Mouse (Mus musculus): ENCODE measurements at regions not wholly inside any gene's neighbourhood (a gene's known extent, or its start where the extent isn't known, plus 50 kb on each side); places are given as distances from the start of the nearest gene placed in this dataset.
A peak's percentile ranks its signal among the peaks of the same experiment; 100 is the strongest.

GRCm38 (mm10) chr2:167783374-167783773, 93.8 kb upstream of the Tmem189 start:
- H3K4me1 ChIP-seq (replicated peaks): peaks cover 27% of the 10 kb centered on the region
- ATAC-seq: no peak
- H3K9me3 ChIP-seq: no peaks in the 10 kb centered on the region
- H3K27me3 ChIP-seq (replicated peaks): no peaks in the 10 kb centered on the region
- H3K4me3 ChIP-seq (replicated peaks): no peak overlapping the region
- WGBS: 42% methylated on average over 3 of the region's 3 CpGs
- H3K36me3 ChIP-seq: no peaks in the 10 kb centered on the region
- no peak overlapping the region for H3K9ac ChIP-seq
- H3K27ac ChIP-seq: no peak overlapping the region
- no peak overlapping the region for H3K4me2 ChIP-seq (replicated peaks)

- WGBS: 39% methylated on average over 27 of the region's 27 CpGs
- peak; percentile 19; the same call in 1 of the 2 replicates for ATAC-seq
- Histone ChIP-seq H3K27me3 (replicated peaks) (no peaks in the 10 kb centered on the region), H3K4me2 (replicated peaks) (peak overlapping the region; percentile 25), H3K9ac (no peak overlapping the region), H3K36me3 (no peaks in the 10 kb centered on the region), H3K27ac (peak overlapping the region; percentile 19), H3K9me3 (no peaks in the 10 kb centered on the region), H3K4me1 (replicated peaks) (peaks cover 35% of the 10 kb centered on the region), H3K4me3 (replicated peaks) (no peak overlapping the region)
Observed at GRCm38 (mm10) chr2:167782231-167782999, 92.8 kb upstream of the Tmem189 start.

GRCm38 (mm10) chr2:167781496-167781895, 91.9 kb upstream of the Tmem189 start:
- H3K27ac ChIP-seq: peak overlapping the region; percentile 19
- H3K4me1 ChIP-seq (replicated peaks): peaks cover 39% of the 10 kb centered on the region
- no peaks in the 10 kb centered on the region for H3K36me3 ChIP-seq
- no peak overlapping the region for H3K4me3 ChIP-seq (replicated peaks)
- H3K9me3 ChIP-seq: no peaks in the 10 kb centered on the region
- no peaks in the 10 kb centered on the region for H3K27me3 ChIP-seq (replicated peaks)
- no peak for ATAC-seq
- no peak overlapping the region for H3K4me2 ChIP-seq (replicated peaks)
- H3K9ac ChIP-seq: no peak overlapping the region
- WGBS: 61% methylated on average over 13 of the region's 13 CpGs

DNA sequence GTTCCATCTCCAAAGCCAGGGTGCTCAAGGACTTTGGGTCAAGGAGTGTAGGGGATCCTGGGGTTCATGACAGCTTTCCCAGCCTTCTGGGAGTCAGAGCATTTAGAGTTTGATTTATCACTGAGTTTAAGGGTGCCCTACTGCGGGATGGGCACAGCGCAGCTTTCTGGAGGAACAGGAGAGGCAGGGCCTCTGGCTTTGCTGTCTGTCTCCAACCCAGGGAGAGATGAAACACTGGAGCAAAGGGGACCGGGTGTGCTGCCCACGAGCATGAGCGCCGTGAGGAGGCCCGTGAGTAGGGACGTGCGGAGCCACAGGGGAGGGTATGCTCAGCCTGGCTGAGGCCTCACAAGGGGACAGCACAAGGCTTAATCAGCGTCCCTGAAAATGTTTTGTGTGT, 89.1 kb upstream of the Tmem189 start:
- Histone ChIP-seq H3K9me3 (no peaks in the 10 kb centered on the region), H3K36me3 (no peaks in the 10 kb centered on the region), H3K4me3 (replicated peaks) (no peak overlapping the region), H3K4me2 (replicated peaks) (peak overlapping the region; percentile 77), H3K27me3 (replicated peaks) (no peaks in the 10 kb centered on the region), H3K9ac (0 out of 2 replicates have a peak overlapping the region, but pooled peaks have one; percentile 29), H3K4me1 (replicated peaks) (peaks cover 56% of the 10 kb centered on the region), H3K27ac (peak overlapping the region; percentile 96)
- 50% methylated on average over 10 of the region's 10 CpGs for WGBS
- no peak for ATAC-seq

DNA sequence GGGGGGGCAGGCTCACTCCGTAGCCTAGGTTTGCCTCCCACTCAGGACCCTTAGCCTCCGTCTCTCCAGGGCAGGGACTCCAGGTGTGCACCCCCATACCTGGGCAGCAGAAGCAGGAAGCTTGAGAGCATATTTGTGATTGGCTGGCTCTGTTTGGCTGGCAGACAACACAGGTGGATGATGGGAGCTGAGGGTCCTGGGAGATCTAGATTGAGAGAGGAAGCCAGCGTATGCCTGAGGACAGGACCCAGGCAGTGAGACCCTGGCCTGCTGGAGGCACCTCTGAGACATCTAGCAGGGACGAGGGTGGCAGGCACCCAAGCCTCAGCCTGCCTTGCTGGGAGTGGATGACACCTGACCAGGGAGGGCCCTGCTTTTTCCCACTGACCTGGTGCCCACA, 88.6 kb upstream of the Tmem189 start:
- H3K4me2 ChIP-seq (replicated peaks): peak overlapping the region; percentile 77
- ATAC-seq: 0 out of 2 replicates have a peak, but pooled peaks have one; percentile 5
- H3K36me3 ChIP-seq: no peaks in the 10 kb centered on the region
- peak overlapping the region; percentile 48 for H3K4me3 ChIP-seq (replicated peaks)
- 46% methylated on average over 4 of the region's 4 CpGs for WGBS
- H3K27me3 ChIP-seq (replicated peaks): no peaks in the 10 kb centered on the region
- H3K9ac ChIP-seq: peak overlapping the region; percentile 24; the same call in 1 of the 2 replicates
- H3K4me1 ChIP-seq (replicated peaks): peaks cover 56% of the 10 kb centered on the region
- no peaks in the 10 kb centered on the region for H3K9me3 ChIP-seq
- H3K27ac ChIP-seq: peak overlapping the region; percentile 96

- H3K9ac ChIP-seq: peak overlapping the region; percentile 70
- H3K27me3 ChIP-seq (replicated peaks): no peaks in the 10 kb centered on the region
- H3K27ac ChIP-seq: peak overlapping the region; percentile 96
- H3K4me3 ChIP-seq (replicated peaks): peak overlapping the region; percentile 48
- no peaks in the 10 kb centered on the region for H3K36me3 ChIP-seq
- no peaks in the 10 kb centered on the region for H3K9me3 ChIP-seq
- H3K4me1 ChIP-seq (replicated peaks): peaks cover 55% of the 10 kb centered on the region
- peak; percentile 76 for ATAC-seq
- peak overlapping the region; percentile 77 for H3K4me2 ChIP-seq (replicated peaks)
- WGBS: under 1% methylated on average over 33 of the region's 33 CpGs
Observed at GRCm38 (mm10) chr2:167777331-167778085, 87.9 kb upstream of the Tmem189 start.

GRCm38 (mm10) chr2:167776251-167777168, 86.9 kb upstream of the Tmem189 start:
- Histone ChIP-seq H3K27ac (peak overlapping the region; percentile 96), H3K4me3 (replicated peaks) (no peak overlapping the region), H3K9ac (no peak overlapping the region), H3K9me3 (no peaks in the 10 kb centered on the region), H3K36me3 (no peaks in the 10 kb centered on the region), H3K4me1 (replicated peaks) (peaks cover 45% of the 10 kb centered on the region), H3K4me2 (replicated peaks) (peak overlapping the region; percentile 77; the same call in 1 of the 2 replicates), H3K27me3 (replicated peaks) (no peaks in the 10 kb centered on the region)
- ATAC-seq: no peak
- WGBS: 84% methylated on average over 24 of the region's 24 CpGs

GRCm38 (mm10) chr2:167775218-167775915, 85.7 kb upstream of the Tmem189 start:
- H3K9me3 ChIP-seq: no peaks in the 10 kb centered on the region
- WGBS: 56% methylated on average over 20 of the region's 20 CpGs
- peak; percentile 5 for ATAC-seq
- H3K36me3 ChIP-seq: no peaks in the 10 kb centered on the region
- no peaks in the 10 kb centered on the region for H3K27me3 ChIP-seq (replicated peaks)
- peaks cover 42% of the 10 kb centered on the region for H3K4me1 ChIP-seq (replicated peaks)
- no peak overlapping the region for H3K4me3 ChIP-seq (replicated peaks)
- 0 out of 2 replicates have a peak overlapping the region, but pooled peaks have one; percentile 23 for H3K9ac ChIP-seq
- peak overlapping the region; percentile 55 for H3K27ac ChIP-seq
- H3K4me2 ChIP-seq (replicated peaks): peak overlapping the region; percentile 36; the same call in 1 of the 2 replicates

DNA sequence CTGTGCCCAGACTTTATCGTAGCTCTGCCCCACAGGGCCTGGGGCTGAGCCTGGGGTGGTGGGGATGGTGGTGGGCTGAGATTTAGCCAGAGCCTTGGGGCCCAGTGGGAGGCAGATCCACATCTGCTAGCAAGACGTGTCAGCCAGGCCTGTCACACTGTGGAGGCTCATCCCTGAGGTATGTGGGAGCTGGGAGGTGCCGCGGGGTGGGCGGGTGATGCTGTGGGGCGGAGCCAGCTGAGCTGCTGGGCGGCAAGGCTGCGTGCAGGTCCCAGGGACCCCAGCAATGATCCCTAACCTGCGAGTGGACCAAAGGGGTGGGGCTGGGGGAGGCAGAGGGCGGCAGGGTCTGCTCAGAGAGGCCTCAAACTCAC, 85.2 kb upstream of the Tmem189 start:
- WGBS: 18% methylated on average over 10 of the region's 10 CpGs
- H3K27ac ChIP-seq: peak overlapping the region; percentile 55
- H3K9ac ChIP-seq: 0 out of 2 replicates have a peak overlapping the region, but pooled peaks have one; percentile 23
- H3K4me2 ChIP-seq (replicated peaks): peak overlapping the region; percentile 36; the same call in 1 of the 2 replicates
- peaks cover 44% of the 10 kb centered on the region for H3K4me1 ChIP-seq (replicated peaks)
- H3K27me3 ChIP-seq (replicated peaks): no peaks in the 10 kb centered on the region
- peak; percentile 45 for ATAC-seq
- no peak overlapping the region for H3K4me3 ChIP-seq (replicated peaks)
- H3K36me3 ChIP-seq: no peaks in the 10 kb centered on the region
- H3K9me3 ChIP-seq: no peaks in the 10 kb centered on the region

DNA sequence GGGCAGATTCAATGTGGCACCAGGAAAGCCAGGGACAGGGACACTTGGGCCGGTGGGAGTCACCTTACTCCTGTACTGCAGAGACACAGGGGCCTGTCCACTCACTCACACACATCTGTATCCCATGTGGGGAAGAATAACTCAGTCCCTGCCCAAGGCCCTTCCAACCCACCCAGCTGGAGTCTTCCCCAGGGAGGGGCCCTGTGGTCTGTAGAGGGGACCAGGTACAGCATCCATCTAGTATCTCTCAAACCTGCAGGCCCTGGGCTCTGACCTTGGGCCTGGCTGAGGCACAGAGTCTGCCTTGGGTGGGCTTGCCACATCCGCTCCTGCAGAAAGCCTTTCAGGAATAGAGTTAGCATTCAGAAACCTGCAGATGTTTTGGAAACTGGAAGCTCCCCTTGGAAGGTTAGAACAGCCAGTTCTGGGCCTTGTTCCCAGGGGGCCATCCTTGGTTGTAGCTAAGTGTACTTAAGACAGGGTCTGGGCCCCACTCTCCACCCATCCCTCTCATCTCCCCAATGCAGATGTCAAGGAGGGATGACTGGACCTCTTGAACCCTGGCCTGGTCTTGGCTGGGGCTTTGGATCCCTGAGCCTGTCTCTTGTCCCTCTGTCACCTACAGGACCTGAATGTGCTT, 84.7 kb upstream of the Tmem189 start:
- no peaks in the 10 kb centered on the region for H3K9me3 ChIP-seq
- peak overlapping the region; percentile 23; the same call in 1 of the 2 replicates for H3K9ac ChIP-seq
- H3K27ac ChIP-seq: peak overlapping the region; percentile 55; the same call in 1 of the 2 replicates
- 95% methylated on average over 2 of the region's 2 CpGs for WGBS
- no peaks in the 10 kb centered on the region for H3K36me3 ChIP-seq
- no peak overlapping the region for H3K4me3 ChIP-seq (replicated peaks)
- ATAC-seq: no peak
- H3K4me2 ChIP-seq (replicated peaks): peak overlapping the region; percentile 36; the same call in 1 of the 2 replicates
- peaks cover 49% of the 10 kb centered on the region for H3K4me1 ChIP-seq (replicated peaks)
- no peaks in the 10 kb centered on the region for H3K27me3 ChIP-seq (replicated peaks)

- Histone ChIP-seq H3K9me3 (no peaks in the 10 kb centered on the region), H3K27ac (no peak overlapping the region), H3K27me3 (replicated peaks) (no peaks in the 10 kb centered on the region), H3K36me3 (no peaks in the 10 kb centered on the region), H3K4me2 (replicated peaks) (no peak overlapping the region), H3K4me1 (replicated peaks) (peaks cover 39% of the 10 kb centered on the region), H3K4me3 (replicated peaks) (no peak overlapping the region), H3K9ac (no peak overlapping the region)
- ATAC-seq: no peak
- WGBS: 95% methylated on average over 5 of the region's 5 CpGs
Observed at GRCm38 (mm10) chr2:167772834-167773233, 83.2 kb upstream of the Tmem189 start.
